Mouse (Mus musculus) erythroblast, embryonic 14.5 days (primary cell): ENCODE data around the gene Gm13030.

Experiments used
- GATA1 ChIP-seq: IDR thresholded peaks from 2 replicates; pipeline ENCODE4 v1.6.1; 2012; ENCODE audit warnings: low read length, inconsistent platforms, mixed read lengths
- TAL1 ChIP-seq: IDR thresholded peaks from 3 replicates; pipeline ENCODE4 v1.6.1; 2012; ENCODE audit warnings: low read length, inconsistent platforms, mixed read lengths

GRCm38 (mm10) chr4:138917282-138917681, 43.5 kb upstream of the Gm13030 start:
- TF ChIP-seq TAL1: no peak
- no peak for TF ChIP-seq GATA1
